Mouse (Mus musculus) liver, embryonic 11.5 days (tissue): ENCODE data around the gene Sycp2. TPM values are rescaled to one million over a fixed set of nuclear protein-coding genes. Genes with fewer than 3 reads are reported as not detected.

Experiments
- ATAC-seq: fragments of 200-750 bp; cut with Nextera tagmentation; replicated peaks from 2 replicates; pipeline ENCODE4 v1.8.0; 2017; ENCODE audit warnings: moderate number of reproducible peaks, mild to moderate bottlenecking, moderate TSS enrichment, moderate library complexity; ENCODE audit not compliant: low FRiP score
- DNase-seq: peaks from one replicate; pipeline ENCODE4 v3.0.0-alpha.2; 2017; ENCODE audit warnings: low spot score
- H3K27ac ChIP-seq: fragments of 300-500 bp; sonication (generic); 2 replicates; pipeline ENCODE4 v1.5.1; 2014; ENCODE audit warnings: mild to moderate bottlenecking, low read depth, low read length, control low read depth
- H3K27me3 ChIP-seq: fragments of 300-500 bp; sonication (generic); replicated peaks from 2 replicates; pipeline ENCODE4 v1.6.1; 2014; ENCODE audit warnings: low read length, mixed read lengths; ENCODE audit not compliant: control insufficient read depth, insufficient read depth
- H3K36me3 ChIP-seq: fragments of 300-500 bp; sonication (generic); 2 replicates; pipeline ENCODE4 v1.6.1; 2014; ENCODE audit warnings: mild to moderate bottlenecking, low read length, moderate library complexity, mixed read lengths; ENCODE audit not compliant: control insufficient read depth, insufficient read depth
- H3K4me1 ChIP-seq: fragments of 300-500 bp; sonication (generic); replicated peaks from 2 replicates; pipeline ENCODE4 v1.6.1; 2014; ENCODE audit warnings: low read length, mixed read lengths; ENCODE audit not compliant: control insufficient read depth, insufficient read depth
- H3K4me2 ChIP-seq: fragments of 300-500 bp; sonication (generic); 2 replicates; pipeline ENCODE4 v1.6.1; 2014; ENCODE audit warnings: mild to moderate bottlenecking, control low read depth, moderate library complexity
- H3K4me3 ChIP-seq: fragments of 300-500 bp; sonication (generic); 2 replicates; pipeline ENCODE4 v1.5.1; 2014; ENCODE audit warnings: low read depth, low read length, control low read depth
- H3K9ac ChIP-seq: fragments of 300-500 bp; sonication (generic); 2 replicates; pipeline ENCODE4 v1.6.1; 2014; ENCODE audit warnings: low read depth, low read length, control low read depth
- H3K9me3 ChIP-seq: fragments of 300-500 bp; sonication (generic); 2 replicates; pipeline ENCODE4 v1.6.1; 2016; ENCODE audit warnings: low read length, inconsistent platforms, mixed read lengths; ENCODE audit not compliant: control insufficient read depth
- WGBS: fragments of 180-500 bp; shearing (Covaris S2); extraction: QIAGEN DNeasy Blood & Tissue Kit; methylation state at CpG from one replicate; pipeline ENCODE4 v1.1.7; 2014; 5-methylcytosine and 5-hydroxymethylcytosine counted together
- polyA plus RNA-seq: library from polyadenylated mRNA; unstranded; fragments of >200 nt; fragmentation: Nextera tagmentation; extraction: Ambion mirVana; gene quantifications from 2 replicates; pipeline ENCODE4 v1.2.1, GENCODE M21; 2014

Sycp2 gene
- polyA plus RNA-seq, 1 experiment from 2014 or later: not detected

DNA sequence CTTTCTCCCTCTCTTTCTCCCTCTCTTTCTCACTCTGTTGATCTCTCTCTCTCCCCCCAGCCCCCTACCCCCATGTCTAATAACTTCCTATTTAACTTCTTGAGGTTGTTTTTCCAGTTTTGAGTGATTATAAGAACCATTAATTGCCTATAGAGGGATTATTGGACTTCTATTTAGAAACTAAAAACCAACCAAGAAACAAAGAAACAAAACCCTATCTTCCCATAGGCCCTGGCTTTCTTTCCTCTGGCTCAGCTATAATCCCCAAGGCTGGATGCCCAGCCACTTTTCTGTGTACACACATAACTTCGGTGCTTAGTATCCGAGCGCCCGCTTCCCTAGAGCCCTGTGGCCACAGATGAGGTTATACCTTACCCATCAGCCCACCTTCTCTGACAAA, 22.7 kb upstream of the Sycp2 start, which contains the start of gene Cdh26:
Gene Cdh26, plus strand, starts transcription at position 301 of the 400 bp plus-strand sequence.
- Histone ChIP-seq H3K36me3 (no peaks in the 10 kb centered on the region), H3K4me2 (no peak within 1 kb of the TSS), H3K27ac (no peak within 1 kb of the TSS), H3K27me3 (no peaks in the 10 kb centered on the region), H3K9me3 (no peaks in the 10 kb centered on the region), H3K9ac (no peak within 1 kb of the TSS), H3K4me3 (no peak within 1 kb of the TSS), H3K4me1 (no peaks in the 10 kb centered on the region)
- no peak for DNase-seq
- ATAC-seq: no peak
- WGBS: 92% methylated on average over 4 of the region's 4 CpGs

DNA sequence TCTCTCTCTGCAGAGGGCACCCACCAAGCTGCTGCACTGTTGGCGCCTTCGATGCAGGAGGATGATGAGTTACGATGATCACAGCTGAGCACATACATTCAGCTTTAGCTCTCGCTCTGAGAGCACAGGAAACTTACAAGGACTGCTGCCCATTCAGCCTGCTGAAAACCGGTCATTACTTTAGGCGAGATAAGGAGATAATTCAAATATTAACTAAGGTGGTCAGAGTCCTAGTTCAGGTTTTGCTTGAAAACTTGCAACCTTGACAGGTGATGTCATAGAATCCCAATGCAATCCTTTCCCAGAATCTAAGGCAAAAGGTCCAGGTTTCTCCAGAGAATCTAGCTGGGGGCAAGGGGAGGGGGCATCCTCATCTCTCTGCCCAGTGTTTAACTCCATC, 21.9 kb upstream of the Sycp2 start:
- Histone ChIP-seq H3K4me3 (no peak overlapping the region), H3K27ac (no peak overlapping the region), H3K27me3 (no peaks in the 10 kb centered on the region), H3K36me3 (no peaks in the 10 kb centered on the region), H3K4me2 (no peak overlapping the region), H3K4me1 (no peaks in the 10 kb centered on the region), H3K9me3 (no peaks in the 10 kb centered on the region), H3K9ac (no peak overlapping the region)
- DNase-seq (no peak), ATAC-seq (no peak)
- WGBS: 76% methylated on average over 6 of the region's 6 CpGs

DNA sequence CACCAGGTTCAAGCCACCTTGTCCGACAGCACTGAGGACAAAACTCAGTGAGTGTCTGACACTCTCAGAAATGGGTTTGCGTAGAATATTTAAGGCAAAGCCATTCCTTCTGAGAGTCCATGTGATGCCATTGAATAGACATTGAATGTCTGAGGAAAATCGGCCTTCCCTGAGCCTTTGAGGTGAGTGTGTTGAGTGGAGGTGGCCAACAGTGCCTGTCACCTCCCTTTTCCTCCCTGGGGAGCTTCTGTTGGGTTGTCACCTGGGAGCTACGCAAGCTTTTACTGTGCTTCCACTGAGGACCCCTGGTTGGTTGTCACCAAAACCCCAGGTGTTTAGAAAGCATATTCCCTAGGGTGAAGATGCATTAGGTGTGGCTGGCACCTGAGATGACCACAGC, 21.2 kb upstream of the Sycp2 start:
- H3K27me3 ChIP-seq: no peaks in the 10 kb centered on the region
- no peak overlapping the region for H3K4me2 ChIP-seq
- H3K9me3 ChIP-seq: no peaks in the 10 kb centered on the region
- DNase-seq (no peak), ATAC-seq (no peak)
- H3K9ac ChIP-seq: no peak overlapping the region
- H3K36me3 ChIP-seq: no peaks in the 10 kb centered on the region
- H3K27ac ChIP-seq: no peak overlapping the region
- no peaks in the 10 kb centered on the region for H3K4me1 ChIP-seq
- H3K4me3 ChIP-seq: no peak overlapping the region
- 73% methylated on average over 4 of the region's 4 CpGs for WGBS

DNA sequence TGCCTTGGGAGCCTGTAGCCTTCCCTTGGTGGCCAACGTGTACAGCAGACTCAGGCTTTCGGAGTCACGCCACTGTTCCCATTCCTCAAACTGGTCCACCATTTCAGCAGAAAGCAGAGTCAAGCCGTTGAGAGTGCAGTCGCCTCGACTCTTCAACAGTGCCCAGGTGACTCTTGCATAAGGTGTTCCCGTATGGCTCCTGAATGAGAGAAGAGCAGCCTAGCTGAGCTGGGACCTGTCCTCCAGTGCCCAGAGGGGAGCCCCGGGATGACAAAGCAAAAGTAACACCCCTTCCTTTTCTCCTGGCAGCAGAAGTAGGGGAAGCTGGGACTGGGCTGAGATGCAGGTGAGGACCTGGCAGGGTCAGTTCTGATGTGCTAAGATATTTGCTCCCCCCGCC, 20.7 kb upstream of the Sycp2 start:
- H3K9ac ChIP-seq: no peak overlapping the region
- no peak overlapping the region for H3K4me3 ChIP-seq
- no peak overlapping the region for H3K27ac ChIP-seq
- H3K9me3 ChIP-seq: no peaks in the 10 kb centered on the region
- ATAC-seq (no peak), DNase-seq (no peak)
- H3K27me3 ChIP-seq: no peaks in the 10 kb centered on the region
- no peaks in the 10 kb centered on the region for H3K36me3 ChIP-seq
- 67% methylated on average over 9 of the region's 9 CpGs for WGBS
- H3K4me1 ChIP-seq: no peaks in the 10 kb centered on the region
- H3K4me2 ChIP-seq: no peak overlapping the region

DNA sequence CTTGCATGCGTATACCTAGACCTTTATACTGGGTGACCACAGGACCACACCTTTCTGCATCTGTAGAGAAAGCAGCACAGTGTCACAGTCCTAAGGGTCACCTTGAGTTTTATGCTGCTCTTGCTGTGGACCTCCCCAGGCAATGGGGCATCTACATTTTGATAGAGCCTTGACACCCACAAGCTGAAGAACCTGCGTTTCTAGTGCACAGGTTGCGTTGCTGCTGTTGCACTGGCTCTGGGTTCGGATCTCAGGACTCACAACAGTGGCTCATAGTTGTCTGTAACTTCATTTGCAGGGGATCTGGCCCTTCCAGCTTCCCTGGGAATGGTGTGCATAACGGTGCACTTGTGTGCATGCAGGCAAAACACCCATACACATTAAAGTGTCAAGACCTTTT, 19.7 kb upstream of the Sycp2 start:
- Histone ChIP-seq H3K9me3 (no peaks in the 10 kb centered on the region), H3K4me2 (no peak overlapping the region), H3K36me3 (no peaks in the 10 kb centered on the region), H3K4me3 (no peak overlapping the region), H3K27me3 (no peaks in the 10 kb centered on the region), H3K9ac (no peak overlapping the region), H3K27ac (no peak overlapping the region), H3K4me1 (no peaks in the 10 kb centered on the region)
- no peak for ATAC-seq
- 79% methylated on average over 5 of the region's 5 CpGs for WGBS
- peak; percentile 6 for DNase-seq

DNA sequence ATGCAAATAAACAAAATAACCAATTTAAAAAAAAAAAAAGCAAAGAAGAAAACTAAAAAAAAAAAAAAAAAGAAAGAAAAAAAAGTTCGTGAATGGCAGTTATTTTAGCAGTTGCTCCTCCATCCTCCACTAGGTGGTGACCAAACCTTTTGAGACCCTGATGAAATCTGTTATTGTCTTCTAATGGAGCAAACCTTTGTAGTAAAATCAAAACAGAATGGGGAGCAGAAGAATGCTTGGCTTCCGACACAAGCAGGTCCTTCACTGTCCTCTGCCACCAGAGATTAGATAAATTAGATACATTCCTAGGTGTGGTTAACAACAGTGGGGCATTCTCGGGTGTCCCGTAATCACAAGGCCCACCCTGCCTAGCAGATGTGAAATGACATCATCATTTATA, 18.7 kb upstream of the Sycp2 start:
- peak; percentile 28 for DNase-seq
- no peak for ATAC-seq
- H3K4me1 ChIP-seq: no peaks in the 10 kb centered on the region

DNA sequence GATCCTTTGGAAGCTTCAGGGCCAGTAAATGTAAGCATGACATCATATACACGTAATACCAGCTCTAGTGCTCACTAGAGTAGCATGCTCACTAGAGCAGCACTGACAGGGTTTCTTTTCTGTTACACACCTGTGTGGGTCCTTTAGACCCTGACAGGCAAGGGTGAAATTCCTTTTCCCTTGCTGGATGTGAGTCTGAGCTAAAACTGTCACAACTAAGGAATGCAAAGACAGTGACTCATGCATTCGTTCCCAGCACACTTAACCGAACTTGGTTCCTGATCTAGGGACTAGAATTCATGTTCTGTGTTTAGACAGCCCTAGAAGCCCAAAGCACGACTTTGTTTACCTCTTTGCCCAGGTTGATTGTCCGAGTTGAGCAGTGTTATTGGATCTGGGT, 15.7 kb upstream of the Sycp2 start:
- no peak overlapping the region for H3K4me3 ChIP-seq
- no peak overlapping the region for H3K9ac ChIP-seq
- no peak overlapping the region for H3K27ac ChIP-seq
- H3K4me2 ChIP-seq: no peak overlapping the region
- H3K27me3 ChIP-seq: no peaks in the 10 kb centered on the region
- ATAC-seq (no peak), DNase-seq (peak; percentile 10)
- no peaks in the 10 kb centered on the region for H3K9me3 ChIP-seq
- 61% methylated on average over 5 of the region's 5 CpGs for WGBS
- H3K36me3 ChIP-seq: no peaks in the 10 kb centered on the region; the same call in 1 of the 2 replicates
- H3K4me1 ChIP-seq: no peaks in the 10 kb centered on the region

More for the DNA sequence above, 18.7 kb upstream of the Sycp2 start:
- 39% methylated on average over 4 of the region's 4 CpGs for WGBS
- H3K27ac ChIP-seq: no peak overlapping the region
- no peaks in the 10 kb centered on the region for H3K27me3 ChIP-seq
- no peaks in the 10 kb centered on the region for H3K9me3 ChIP-seq
- H3K36me3 ChIP-seq: no peaks in the 10 kb centered on the region
- no peak overlapping the region for H3K4me2 ChIP-seq
- no peak overlapping the region for H3K9ac ChIP-seq
- no peak overlapping the region for H3K4me3 ChIP-seq

DNA sequence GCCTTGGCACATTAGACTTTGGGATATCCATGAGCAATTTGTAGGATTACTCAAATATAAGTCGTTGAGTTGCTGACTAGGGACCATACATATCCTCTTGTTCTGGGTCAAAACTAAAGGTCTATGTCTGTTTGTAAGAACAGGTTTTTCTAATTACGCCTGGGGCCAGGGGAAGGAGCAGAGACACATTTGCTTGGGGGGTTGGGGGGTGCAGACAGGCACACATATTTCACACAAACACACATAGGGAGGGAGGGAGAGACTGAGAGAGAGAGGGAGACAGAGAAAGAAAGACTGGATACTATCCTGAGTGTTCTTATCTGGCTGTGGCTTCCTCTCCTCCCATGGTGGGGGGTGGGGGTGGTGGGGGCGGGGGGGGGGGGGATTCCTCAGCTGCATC, 14.7 kb upstream of the Sycp2 start:
- H3K4me1 ChIP-seq: no peaks in the 10 kb centered on the region; the same call in 1 of the 2 replicates
- no peaks in the 10 kb centered on the region for H3K9me3 ChIP-seq
- no peaks in the 10 kb centered on the region for H3K27me3 ChIP-seq
- no peak overlapping the region for H3K4me2 ChIP-seq
- peak; percentile 30 for DNase-seq
- no peak; the same call in 1 of the 2 replicates for ATAC-seq
- WGBS: 21% methylated on average over 3 of the region's 3 CpGs
- H3K27ac ChIP-seq: 0 out of 2 replicates have a peak overlapping the region, but pooled peaks have one; percentile 38
- no peak overlapping the region for H3K9ac ChIP-seq
- H3K36me3 ChIP-seq: peaks cover 4% of the 10 kb centered on the region; the same call in 1 of the 2 replicates
- no peak overlapping the region for H3K4me3 ChIP-seq

DNA sequence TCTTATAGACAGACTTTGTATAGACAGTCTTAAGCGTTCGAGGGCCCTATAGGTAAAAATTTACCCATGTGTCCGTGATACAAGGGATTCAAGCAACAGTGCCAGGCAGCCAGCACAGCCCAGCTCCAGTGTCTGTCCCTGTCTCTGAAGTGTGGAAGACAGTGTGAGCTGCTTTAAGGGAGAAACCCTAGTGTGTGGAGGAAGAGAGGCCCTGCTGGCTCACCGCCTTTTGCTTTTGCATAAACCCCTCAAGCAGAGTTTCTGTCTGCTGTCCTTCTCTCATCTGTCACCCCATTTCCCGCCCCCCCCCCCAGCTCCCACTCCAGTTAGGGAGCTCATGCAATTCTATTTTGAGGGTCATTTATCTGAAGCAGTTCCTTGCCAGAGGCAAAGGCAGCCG, 14.1 kb upstream of the Sycp2 start:
- Histone ChIP-seq H3K4me3 (no peak overlapping the region), H3K36me3 (peaks cover 4% of the 10 kb centered on the region; the same call in 1 of the 2 replicates), H3K4me1 (no peaks in the 10 kb centered on the region; the same call in 1 of the 2 replicates), H3K9me3 (no peaks in the 10 kb centered on the region), H3K27me3 (no peaks in the 10 kb centered on the region), H3K27ac (peak overlapping the region; percentile 27; the same call in 1 of the 2 replicates), H3K9ac (no peak overlapping the region), H3K4me2 (no peak overlapping the region)
- no peak for DNase-seq
- no peak for ATAC-seq
- 40% methylated on average over 6 of the region's 6 CpGs for WGBS
